Mouse (Mus musculus) forebrain, postnatal 0 days (tissue): ENCODE measurements around the gene Cep152. TPM values are rescaled to one million over a fixed set of nuclear protein-coding genes. Genes with fewer than 3 reads are reported as not detected.
A peak's percentile ranks its signal among the peaks of the same experiment; 100 is the strongest.

Experiments
- ATAC-seq: fragments of 200-750 bp; cut with Nextera tagmentation; 2 replicates; pipeline ENCODE4 v1.8.0; 2017; ENCODE audit warnings: mild to moderate bottlenecking, moderate library complexity
- DNase-seq: peaks from one replicate; pipeline ENCODE4 v3.0.0-alpha.2; 2015
- H3K27ac ChIP-seq: fragments of 300-500 bp; sonication (generic); 2 replicates; pipeline ENCODE4 v1.5.1; 2014; ENCODE audit warnings: low read depth, mild to moderate bottlenecking, antibody characterized with exemption, low read length, moderate library complexity, mixed read lengths
- H3K27me3 ChIP-seq: fragments of 300-500 bp; sonication (generic); 2 replicates; pipeline ENCODE4 v1.6.1; 2014; ENCODE audit warnings: mild to moderate bottlenecking, low read length, mixed read lengths; ENCODE audit not compliant: insufficient read depth
- H3K36me3 ChIP-seq: fragments of 300-500 bp; sonication (generic); 2 replicates; pipeline ENCODE4 v1.6.1; 2014; ENCODE audit warnings: mild to moderate bottlenecking, moderate library complexity; ENCODE audit not compliant: insufficient read depth
- H3K4me1 ChIP-seq: fragments of 300-500 bp; sonication (generic); 2 replicates; pipeline ENCODE4 v1.6.1; 2014; ENCODE audit warnings: antibody characterized with exemption; ENCODE audit not compliant: insufficient read depth
- H3K4me2 ChIP-seq: fragments of 300-500 bp; sonication (generic); 2 replicates; pipeline ENCODE4 v1.6.1; 2014; ENCODE audit warnings: low read depth, mild to moderate bottlenecking, moderate library complexity
- H3K4me3 ChIP-seq: fragments of 300-500 bp; sonication (generic); 2 replicates; pipeline ENCODE4 v1.5.1; 2014; ENCODE audit warnings: low read depth, low read length, mixed read lengths
- H3K9ac ChIP-seq: fragments of 300-500 bp; sonication (generic); 2 replicates; pipeline ENCODE4 v1.6.1; 2014; ENCODE audit warnings: mild to moderate bottlenecking
- H3K9me3 ChIP-seq: fragments of 300-500 bp; sonication (generic); 2 replicates; pipeline ENCODE4 v1.6.1; 2016; ENCODE audit warnings: low read length
- CTCF ChIP-seq: sonication (generic); IDR thresholded peaks from 2 replicates; pipeline ENCODE4 v1.5.1; 2016; ENCODE audit warnings: antibody characterized with exemption, control low read depth, low read depth
- WGBS: fragments of 180-500 bp; shearing (Covaris S2); extraction: QIAGEN DNeasy Blood & Tissue Kit; methylation state at CpG from one replicate; pipeline ENCODE4 v1.1.7; 2014; 5-methylcytosine and 5-hydroxymethylcytosine counted together
- polyA plus RNA-seq: library from polyadenylated mRNA; unstranded; fragments of >200 nt; fragmentation: Nextera tagmentation; extraction: Ambion mirVana; gene quantifications from 2 replicates; pipeline ENCODE4 v1.2.1, GENCODE M21; 2015
- total RNA-seq: library from RNA; depleted of rRNA; stranded (reverse); fragments of >200 nt; gene quantifications from 2 replicates; pipeline ENCODE4 v1.2.3, GENCODE M21; 2014

The Cep152 gene
- total and polyA plus RNA-seq, 2 experiments from 2014 or later, result 1.4 to 2.4 TPM

DNA sequence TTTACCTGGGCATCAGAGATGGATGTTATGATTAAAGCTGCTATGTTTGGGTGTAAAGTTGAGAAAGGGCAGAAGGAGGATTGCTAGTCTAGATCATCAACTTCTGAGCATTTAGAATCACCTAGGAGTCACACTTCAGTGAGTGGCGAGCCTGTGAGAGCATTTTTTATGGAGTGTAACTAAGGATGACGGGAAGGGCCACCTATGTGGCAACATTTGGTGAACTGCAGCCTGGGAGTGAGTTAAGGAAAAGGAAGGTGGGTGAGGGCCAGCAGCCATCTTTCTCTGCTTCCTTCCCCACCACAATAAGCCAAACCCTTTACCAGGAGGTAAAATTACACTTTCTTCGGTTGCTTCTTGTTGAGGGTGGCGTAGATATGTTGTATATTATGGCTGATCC, 33.0 kb downstream of the Cep152 start:
- no peak for DNase-seq
- H3K4me1 ChIP-seq, result no peaks in the 10 kb centered on the region
- ATAC-seq, result no peak
- no peak for TF ChIP-seq CTCF
- no peaks in the 10 kb centered on the region for H3K9me3 ChIP-seq
- no peak overlapping the region for H3K27ac ChIP-seq
- 98% methylated on average over 4 of the region's 4 CpGs for WGBS
- H3K9ac ChIP-seq, result no peak overlapping the region
- H3K36me3 ChIP-seq, result 0 out of 2 replicates have a peak, but pooled peaks cover 10% of the 10 kb centered on the region
- no peak overlapping the region for H3K4me3 ChIP-seq
- H3K27me3 ChIP-seq, result no peaks in the 10 kb centered on the region
- H3K4me2 ChIP-seq, result no peak overlapping the region

DNA sequence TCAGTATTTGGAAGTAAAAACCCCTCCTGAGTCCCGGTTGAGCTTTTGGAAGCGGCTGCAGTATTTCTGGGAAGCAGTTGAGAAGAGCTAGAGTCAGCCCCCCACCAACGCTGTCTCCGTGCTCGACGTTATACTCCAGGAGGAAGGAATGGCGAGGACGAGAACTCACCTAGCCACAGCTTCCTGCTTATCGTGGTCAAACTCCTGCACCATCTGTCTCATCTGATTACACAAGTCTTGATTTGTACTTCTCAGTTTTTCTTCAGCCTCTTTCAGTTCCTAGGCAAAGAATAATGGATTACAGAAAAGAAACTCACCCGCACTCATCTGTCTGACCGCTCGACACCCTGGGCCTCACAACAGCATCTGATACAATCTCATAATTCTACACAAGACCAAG, 35.6 kb downstream of the Cep152 start:
- no peak overlapping the region for H3K9ac ChIP-seq
- H3K27me3 ChIP-seq, result no peaks in the 10 kb centered on the region
- ATAC-seq (no peak), DNase-seq (no peak)
- H3K9me3 ChIP-seq, result no peaks in the 10 kb centered on the region
- H3K4me1 ChIP-seq, result no peaks in the 10 kb centered on the region
- no peak for TF ChIP-seq CTCF
- H3K36me3 ChIP-seq, result peaks cover 13% of the 10 kb centered on the region
- no peak overlapping the region for H3K4me3 ChIP-seq
- H3K27ac ChIP-seq, result no peak overlapping the region
- WGBS, result 95% methylated on average over 12 of the region's 12 CpGs
- H3K4me2 ChIP-seq, result no peak overlapping the region

DNA sequence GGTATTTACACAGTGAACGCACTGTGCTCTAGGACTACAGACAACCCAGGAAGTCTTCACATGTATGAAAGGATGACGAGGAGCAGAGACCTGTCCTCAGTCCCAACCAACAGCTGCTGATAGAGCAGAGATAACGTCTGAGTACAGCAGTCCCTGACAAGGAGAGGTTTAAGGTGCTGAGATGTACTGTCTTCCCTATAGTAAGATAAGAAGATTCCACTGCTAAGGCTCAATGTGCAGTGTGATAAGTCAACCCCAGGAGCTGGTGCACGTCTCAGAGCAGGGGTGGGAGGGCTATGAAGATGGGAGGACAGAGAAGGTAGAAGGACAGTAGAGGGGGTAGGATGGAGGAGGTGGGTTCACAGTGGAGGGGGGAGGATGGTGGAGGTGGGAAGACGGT, 43.8 kb downstream of the Cep152 start:
- Histone ChIP-seq H3K9ac (no peak overlapping the region), H3K36me3 (peaks cover 12% of the 10 kb centered on the region), H3K27ac (no peak overlapping the region), H3K4me1 (no peaks in the 10 kb centered on the region), H3K9me3 (no peaks in the 10 kb centered on the region), H3K27me3 (no peaks in the 10 kb centered on the region), H3K4me3 (no peak overlapping the region), H3K4me2 (no peak overlapping the region)
- ATAC-seq (no peak), DNase-seq (no peak)
- no peak for TF ChIP-seq CTCF
- 86% methylated on average over 5 of the region's 5 CpGs for WGBS

DNA sequence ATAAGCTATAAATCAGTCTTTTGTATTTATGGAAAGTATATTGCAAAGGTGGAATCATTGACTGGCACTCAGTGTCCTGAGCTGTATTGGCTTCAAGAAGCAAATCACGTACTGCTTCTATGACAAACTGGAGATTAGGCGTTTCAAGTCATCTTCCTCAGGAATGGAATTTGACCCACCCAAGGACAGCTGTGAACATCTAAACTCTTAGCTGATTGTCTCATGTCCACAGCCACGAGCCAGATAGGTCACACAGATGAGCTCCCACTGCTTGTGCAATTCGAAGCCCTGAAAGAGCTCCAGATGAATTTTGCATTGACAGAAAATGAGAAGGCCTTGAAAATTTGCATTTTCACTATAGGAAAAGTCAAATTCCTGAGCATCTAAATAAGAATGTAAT, 47.2 kb downstream of the Cep152 start:
- Histone ChIP-seq H3K9me3 (no peaks in the 10 kb centered on the region), H3K9ac (no peak overlapping the region), H3K36me3 (peaks cover 12% of the 10 kb centered on the region), H3K4me1 (no peaks in the 10 kb centered on the region), H3K4me2 (no peak overlapping the region), H3K27ac (no peak overlapping the region), H3K27me3 (no peaks in the 10 kb centered on the region), H3K4me3 (no peak overlapping the region)
- DNase-seq (no peak), ATAC-seq (no peak)
- WGBS, result 85% methylated on average over 4 of the region's 4 CpGs
- no peak for TF ChIP-seq CTCF

DNA sequence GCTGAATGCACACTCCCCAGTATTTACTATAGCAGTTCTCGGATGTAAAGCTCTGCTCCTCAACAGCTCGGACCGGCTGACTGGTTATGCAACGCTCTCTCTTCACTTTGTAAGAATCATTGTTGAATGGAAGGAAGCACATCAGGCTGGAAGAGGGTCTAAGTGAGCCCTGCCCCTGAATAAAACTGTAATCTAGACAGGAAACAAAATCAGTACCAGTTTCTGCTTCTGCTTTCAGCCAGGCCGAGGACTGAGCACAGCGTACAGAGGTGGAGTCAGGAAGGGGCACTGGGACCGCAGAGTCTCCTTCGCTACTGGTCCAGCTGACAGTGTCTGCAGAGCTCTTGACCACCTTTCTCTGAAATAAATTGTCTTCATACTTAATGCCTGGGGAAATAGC, 48.4 kb downstream of the Cep152 start:
- Histone ChIP-seq H3K36me3 (peaks cover 12% of the 10 kb centered on the region), H3K9me3 (no peaks in the 10 kb centered on the region), H3K9ac (no peak overlapping the region), H3K4me1 (no peaks in the 10 kb centered on the region), H3K27ac (no peak overlapping the region), H3K4me3 (no peak overlapping the region), H3K27me3 (no peaks in the 10 kb centered on the region), H3K4me2 (no peak overlapping the region)
- 92% methylated on average over 8 of the region's 8 CpGs for whole genome bisulfite sequencing
- ATAC-seq, result no peak
- TF ChIP-seq CTCF, result no peak
- DNase-seq, result no peak

DNA sequence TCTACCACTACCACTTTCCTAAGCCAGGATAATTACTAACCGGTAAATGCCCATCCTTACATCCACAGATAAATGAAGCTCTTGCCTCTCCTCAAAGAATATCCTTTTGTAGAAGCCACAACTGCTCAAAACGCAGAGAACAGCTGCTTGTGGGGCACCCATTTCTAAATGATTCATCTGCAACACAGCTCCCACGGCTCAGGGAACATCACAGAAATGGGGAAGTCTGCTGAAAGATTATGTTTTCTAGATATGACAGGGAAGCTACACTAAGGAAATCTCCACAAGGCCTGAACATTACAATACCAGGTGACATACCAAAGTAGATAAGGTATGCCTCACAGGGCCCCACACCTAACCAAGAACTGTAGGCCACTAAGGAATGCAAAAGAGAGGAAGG, 49.1 kb downstream of the Cep152 start:
- 92% methylated on average over 3 of the region's 3 CpGs for WGBS
- Histone ChIP-seq H3K4me2 (no peak overlapping the region), H3K9me3 (no peaks in the 10 kb centered on the region), H3K36me3 (peaks cover 8% of the 10 kb centered on the region), H3K27me3 (no peaks in the 10 kb centered on the region), H3K9ac (no peak overlapping the region), H3K4me3 (no peak overlapping the region), H3K27ac (no peak overlapping the region), H3K4me1 (no peaks in the 10 kb centered on the region)
- TF ChIP-seq CTCF, result no peak
- ATAC-seq (no peak), DNase-seq (no peak)

DNA sequence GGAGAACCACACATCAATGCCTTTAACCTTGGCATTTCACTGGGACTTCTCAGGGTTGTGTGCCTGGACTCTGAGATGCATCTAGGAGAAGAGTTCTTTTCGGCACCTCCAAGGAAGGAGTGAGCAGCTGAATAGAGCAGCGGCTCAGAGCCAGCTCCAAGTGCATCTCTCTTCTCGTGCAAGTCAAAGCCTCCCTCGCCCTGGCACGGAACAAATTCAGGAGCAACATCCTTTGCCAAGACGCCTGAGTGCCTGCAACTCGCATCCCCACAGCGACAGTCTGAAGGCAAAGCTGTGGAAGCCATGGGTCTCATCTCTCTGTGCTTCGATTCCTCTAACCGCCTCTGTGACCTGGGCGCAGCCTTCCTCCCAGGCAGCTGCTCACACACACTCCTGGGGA, 61.0 kb downstream of the Cep152 start:
- Histone ChIP-seq H3K27me3 (no peaks in the 10 kb centered on the region), H3K4me3 (no peak overlapping the region), H3K36me3 (peaks cover 11% of the 10 kb centered on the region; the same call in 1 of the 2 replicates), H3K4me2 (no peak overlapping the region), H3K4me1 (no peaks in the 10 kb centered on the region), H3K27ac (no peak overlapping the region), H3K9me3 (no peaks in the 10 kb centered on the region), H3K9ac (no peak overlapping the region)
- WGBS, result 81% methylated on average over 11 of the region's 11 CpGs
- TF ChIP-seq CTCF, result no peak
- ATAC-seq, result 0 out of 2 replicates have a peak, but pooled peaks have one; percentile 10
- DNase-seq, result peak; percentile 7

DNA sequence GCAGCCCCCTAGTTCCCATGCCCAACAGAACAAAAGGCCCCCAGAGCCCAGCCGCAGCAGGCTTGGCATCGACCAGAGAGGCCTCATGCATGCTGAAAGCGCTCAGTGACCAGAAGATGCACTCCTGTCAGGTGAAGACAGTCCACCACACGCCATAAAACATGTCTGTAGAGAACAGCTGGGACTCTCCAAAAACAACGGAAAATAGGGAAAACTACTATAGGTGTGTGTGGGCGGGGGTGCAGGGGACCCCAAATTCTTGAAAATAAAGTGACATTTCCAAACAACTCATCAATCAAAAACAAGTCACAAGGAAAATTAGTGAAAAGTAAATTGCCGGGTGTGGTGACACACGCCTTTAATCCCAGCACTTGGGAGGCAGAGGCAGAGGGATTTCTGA, 62.5 kb downstream of the Cep152 start:
- DNase-seq (no peak), ATAC-seq (no peak)
- Histone ChIP-seq H3K9ac (no peak overlapping the region), H3K36me3 (peaks cover 11% of the 10 kb centered on the region; the same call in 1 of the 2 replicates), H3K9me3 (no peaks in the 10 kb centered on the region), H3K27ac (no peak overlapping the region), H3K27me3 (no peaks in the 10 kb centered on the region), H3K4me2 (no peak overlapping the region), H3K4me3 (no peak overlapping the region), H3K4me1 (no peaks in the 10 kb centered on the region)
- WGBS, result 85% methylated on average over 8 of the region's 8 CpGs
- TF ChIP-seq CTCF, result no peak
